18 mouse cellular contexts compared by ENCODE assay signal in genomic region chr17:56330345-56330744, GRCm38 (mm10). TPM values are rescaled to one million over a fixed set of nuclear protein-coding genes. Genes with fewer than 3 reads are reported as not detected.
DNase-seq lines count a peak whose midpoint lies in the region; ATAC-seq and TF ChIP-seq lines count a peak whose summit lies in the region.
"Had no signal": no experiment of that assay in that cellular context is flagged by ENCODE, and none has a peak within 500 bp of the region (broad histone marks: within the 10 kb centered on the region; RNA-seq: fewer than 3 reads in every experiment).

No protein-coding gene starts in this region.

- H3K79me2 ChIP-seq in myocyte (ENCODE audit: control insufficient read depth, insufficient read depth), result peaks cover 58% of the 10 kb centered on the region

- no peak overlapping the region for H3K27ac ChIP-seq in intestine, postnatal 0 days (ENCODE audit: low read depth, low read length)
- no peak overlapping the region for H3K27ac ChIP-seq in intestine, embryonic 16.5 days (ENCODE audit: low read length)
- H3K27ac ChIP-seq in forebrain, postnatal 0 days (ENCODE audit: low read depth, low read length), result no peak overlapping the region
- H3K27ac ChIP-seq: heart, embryonic 10.5 days had no signal

- no peak overlapping the region for H3K4me3 ChIP-seq in intestine, postnatal 0 days (ENCODE audit: low read depth, low read length)
- no peak overlapping the region for H3K4me3 ChIP-seq in intestine, embryonic 16.5 days (ENCODE audit: low read length)
- no peak overlapping the region for H3K4me3 ChIP-seq in myocyte
- no peak overlapping the region for H3K4me3 ChIP-seq in forebrain, postnatal 0 days (ENCODE audit: low read depth, low read length)
- H3K4me3 ChIP-seq: heart, embryonic 10.5 days had no signal

- no peaks in the 10 kb centered on the region for H3K27me3 ChIP-seq in intestine, postnatal 0 days (replicated peaks; ENCODE audit: control insufficient read depth, insufficient read depth, low read length)
- H3K27me3 ChIP-seq in intestine, embryonic 16.5 days (replicated peaks; ENCODE audit: control insufficient read depth, insufficient read depth, low read length), result no peaks in the 10 kb centered on the region
- H3K27me3 ChIP-seq in myocyte (ENCODE audit: control insufficient read depth, insufficient read depth, insufficient read length), result no peaks in the 10 kb centered on the region
- no peaks in the 10 kb centered on the region for H3K27me3 ChIP-seq in forebrain, postnatal 0 days (ENCODE audit: insufficient read depth, low read length)

- peaks cover 6% of the 10 kb centered on the region; the same call in 1 of the 2 replicates for H3K4me1 ChIP-seq in intestine, postnatal 0 days (replicated peaks; ENCODE audit: control insufficient read depth, insufficient read depth, low read length)
- peaks cover 29% of the 10 kb centered on the region for H3K4me1 ChIP-seq in intestine, embryonic 16.5 days (ENCODE audit: control insufficient read depth, insufficient read depth, low read length)
- peaks cover 16% of the 10 kb centered on the region for H3K4me1 ChIP-seq in forebrain, postnatal 0 days (ENCODE audit: insufficient read depth)

- no peaks in the 10 kb centered on the region for H3K36me3 ChIP-seq in intestine, postnatal 0 days (ENCODE audit: control insufficient read depth, insufficient read depth)
- no peaks in the 10 kb centered on the region for H3K36me3 ChIP-seq in intestine, embryonic 16.5 days (ENCODE audit: control insufficient read depth, insufficient read depth, low read length)
- no peaks in the 10 kb centered on the region for H3K36me3 ChIP-seq in myocyte (ENCODE audit: control insufficient read depth, insufficient read depth)
- no peaks in the 10 kb centered on the region for H3K36me3 ChIP-seq in forebrain, postnatal 0 days (ENCODE audit: insufficient read depth)

- no peak overlapping the region for H3ac ChIP-seq in myocyte (ENCODE audit: control insufficient read depth, insufficient read length)

- no peaks in the 10 kb centered on the region for H3K9me3 ChIP-seq in intestine, postnatal 0 days (ENCODE audit: control insufficient read depth)
- H3K9me3 ChIP-seq in intestine, embryonic 16.5 days (ENCODE audit: control insufficient read depth, low read length), result no peaks in the 10 kb centered on the region
- no peaks in the 10 kb centered on the region for H3K9me3 ChIP-seq in forebrain, postnatal 0 days (ENCODE audit: low read length)
- H3K9me3 ChIP-seq: heart, embryonic 10.5 days had no signal

- WGBS in intestine, postnatal 0 days, result 62% methylated on average over 3 of the region's 3 CpGs
- 67% methylated on average over 3 of the region's 3 CpGs for WGBS in intestine, embryonic 16.5 days
- 85% methylated on average over 3 of the region's 3 CpGs for WGBS in forebrain, postnatal 0 days

- peak; percentile 22 for DNase-seq in A20 (ENCODE audit: low read depth, low spot score)
- no peak for DNase-seq in spleen, postnatal 10 days (ENCODE audit: low spot score in 2 of 2)
- no peak for DNase-seq in forebrain, postnatal 0 days
- DNase-seq in adrenal gland, postnatal 25 days, result no peak
- DNase-seq: adrenal gland, adult 2 months; cerebellum, postnatal 14 days; right cerebral cortex, adult 18-20 months had no signal

- TF ChIP-seq POLR2A in myocyte (IDR thresholded peaks at IDR 0.05; ENCODE audit: insufficient read length, low read depth), result no peak

- peak; percentile 29 for TF ChIP-seq CTCF in intestine, postnatal 0 days (IDR thresholded peaks at IDR 0.05; ENCODE audit: low read depth)
- TF ChIP-seq CTCF in forebrain, postnatal 0 days (IDR thresholded peaks at IDR 0.05; ENCODE audit: low read depth), result no peak

- no peak for ATAC-seq in intestine, postnatal 0 days
- no peak for ATAC-seq in intestine, embryonic 16.5 days
- peak; percentile 21 for ATAC-seq in CD4-positive, CD25-positive, alpha-beta regulatory T cell, adult 4 months
- ATAC-seq in forebrain, postnatal 0 days, result no peak

- no peak overlapping the region for H3K4me2 ChIP-seq in intestine, postnatal 0 days (replicated peaks; ENCODE audit: low read depth)
- H3K4me2 ChIP-seq in intestine, embryonic 16.5 days (ENCODE audit: low read depth, low read length), result no peak overlapping the region
- peak overlapping the region; percentile 3 for H3K4me2 ChIP-seq in myocyte (ENCODE audit: low read depth)
- no peak overlapping the region for H3K4me2 ChIP-seq in forebrain, postnatal 0 days (ENCODE audit: low read depth)

- H3K9ac ChIP-seq in intestine, postnatal 0 days (ENCODE audit: low read depth, low read length), result no peak overlapping the region
- H3K9ac ChIP-seq in intestine, embryonic 16.5 days (ENCODE audit: low read depth, low read length), result no peak overlapping the region
- H3K9ac ChIP-seq in forebrain, postnatal 0 days, result no peak overlapping the region

TF ChIP-seq in myocyte, 11 proteins besides CTCF, POLR2A, EP300 and RAD21:
- TF ChIP-seq CEBPB (IDR thresholded peaks at IDR 0.05; ENCODE audit: insufficient read depth, poor library complexity, severe bottlenecking) (no peak), MYOG (IDR thresholded peaks at IDR 0.05; ENCODE audit: control insufficient read depth in 1 of 3, insufficient read depth in 1 of 3, insufficient read length in 2 of 3, low read depth in 2 of 3) (no peak), POLR2AphosphoS2 (IDR thresholded peaks at IDR 0.05; ENCODE audit: insufficient read length, low read depth) (no peak), TCF3 (IDR thresholded peaks at IDR 0.05; ENCODE audit: insufficient read length, low read depth) (no peak), REST (IDR thresholded peaks at IDR 0.05; ENCODE audit: insufficient read depth, insufficient read length) (no peak), USF1 (IDR thresholded peaks at IDR 0.05; ENCODE audit: low read depth) (no peak), TCF12 (IDR thresholded peaks at IDR 0.05; ENCODE audit: insufficient read depth, poor library complexity, severe bottlenecking) (no peak), E2F4 (IDR thresholded peaks at IDR 0.05; ENCODE audit: insufficient read depth) (no peak), SRF (IDR thresholded peaks at IDR 0.05; ENCODE audit: control insufficient read depth, insufficient read length, low read depth) (no peak), MYOD1 (IDR thresholded peaks at IDR 0.05; ENCODE audit: control insufficient read depth in 1 of 3, insufficient read length in 2 of 3, low read depth in 2 of 3) (no peak)

RNA-seq across cellular contexts. Expression of gene Kdm4b, which starts 4.5 kb away (rescaled TPM):
- 8.1 TPM in 2 replicates for polyA plus RNA-seq in intestine, postnatal 0 days (2015; fragmentation: Nextera tagmentation; extraction: Ambion mirVana)
- polyA plus RNA-seq in intestine, embryonic 16.5 days (2015; fragmentation: Nextera tagmentation; extraction: Ambion mirVana), result 21.3 and 22.5 TPM in 2 replicates
- 1 to 10 TPM; 5.3 to 7.0 TPM for polyA plus RNA-seq in CD4-positive, CD25-positive, alpha-beta regulatory T cell, adult 4 months (2017; shearing (Covaris generic))
- polyA plus RNA-seq in myocyte (2012; fragmentation: generic; extraction: Trizol), result 31.3 TPM
- total RNA-seq in forebrain, postnatal 0 days (2014; rRNA removed), result 107 and 133 TPM in 2 replicates
- polyA plus RNA-seq in forebrain, postnatal 0 days (2015; fragmentation: Nextera tagmentation; extraction: Ambion mirVana), result 46.8 and 53.2 TPM in 2 replicates
- 38.1 and 52.4 TPM in 2 replicates for total RNA-seq in adrenal gland, postnatal 25 days (2021)

RNA-seq across cellular contexts. Expression of gene Uhrf1, which starts 27.2 kb away (rescaled TPM):
- 22.5 and 23.5 TPM in 2 replicates for polyA plus RNA-seq in intestine, postnatal 0 days (2015; fragmentation: Nextera tagmentation; extraction: Ambion mirVana)
- polyA plus RNA-seq in intestine, embryonic 16.5 days (2015; fragmentation: Nextera tagmentation; extraction: Ambion mirVana), result 103 and 114 TPM in 2 replicates
- polyA plus RNA-seq in CD4-positive, CD25-positive, alpha-beta regulatory T cell, adult 4 months (2017; shearing (Covaris generic)), result 10 to 100 TPM in 1 of 2 experiments, 1 to 10 TPM in 1; 8.5 to 28.4 TPM
- 18.4 TPM for polyA plus RNA-seq in myocyte (2012; fragmentation: generic; extraction: Trizol)
- total RNA-seq in forebrain, postnatal 0 days (2014; rRNA removed), result 7.4 and 11.6 TPM in 2 replicates
- polyA plus RNA-seq in forebrain, postnatal 0 days (2015; fragmentation: Nextera tagmentation; extraction: Ambion mirVana), result 8.9 and 9.9 TPM in 2 replicates
- total RNA-seq in adrenal gland, postnatal 25 days (2021), result 14.1 and 14.8 TPM in 2 replicates

RNA-seq across cellular contexts. Expression of gene Arrdc5, which starts 30.3 kb away (rescaled TPM):
- polyA plus RNA-seq in intestine, postnatal 0 days (2015; fragmentation: Nextera tagmentation; extraction: Ambion mirVana), result not detected in 2 replicates
- not detected in 2 replicates for polyA plus RNA-seq in intestine, embryonic 16.5 days (2015; fragmentation: Nextera tagmentation; extraction: Ambion mirVana)
- not detected for polyA plus RNA-seq in CD4-positive, CD25-positive, alpha-beta regulatory T cell, adult 4 months (2017; shearing (Covaris generic))
- not detected for polyA plus RNA-seq in myocyte (2012; fragmentation: generic; extraction: Trizol)
- total RNA-seq in forebrain, postnatal 0 days (2014; rRNA removed), result not detected in 2 replicates
- polyA plus RNA-seq in forebrain, postnatal 0 days (2015; fragmentation: Nextera tagmentation; extraction: Ambion mirVana), result not detected in 2 replicates
- not detected in 2 replicates for total RNA-seq in adrenal gland, postnatal 25 days (2021)
- total RNA-seq: adrenal gland, adult 2 months; left cerebral cortex, postnatal 14 days; MEL had no signal
- polyA plus RNA-seq: adrenal gland, adult 2 months; embryonic facial prominence, embryonic 14.5 days; heart, embryonic 10.5 days; intestine, embryonic 14.5 days; large intestine, adult 2 months; liver, embryonic 16.5 days had no signal

RNA-seq across cellular contexts. Expression of gene Plin3, which starts 37.7 kb away (rescaled TPM):
- polyA plus RNA-seq in intestine, postnatal 0 days (2015; fragmentation: Nextera tagmentation; extraction: Ambion mirVana), result 521 and 545 TPM in 2 replicates
- polyA plus RNA-seq in intestine, embryonic 16.5 days (2015; fragmentation: Nextera tagmentation; extraction: Ambion mirVana), result 287 and 364 TPM in 2 replicates
- 10 to 100 TPM; 31.8 to 32.1 TPM for polyA plus RNA-seq in CD4-positive, CD25-positive, alpha-beta regulatory T cell, adult 4 months (2017; shearing (Covaris generic))
- polyA plus RNA-seq in myocyte (2012; fragmentation: generic; extraction: Trizol), result 44.8 TPM
- total RNA-seq in forebrain, postnatal 0 days (2014; rRNA removed), result 8.1 and 8.5 TPM in 2 replicates
- polyA plus RNA-seq in forebrain, postnatal 0 days (2015; fragmentation: Nextera tagmentation; extraction: Ambion mirVana), result 12.4 and 13.9 TPM in 2 replicates
- total RNA-seq in adrenal gland, postnatal 25 days (2021), result 59.7 and 102 TPM in 2 replicates

RNA-seq across cellular contexts. Expression of gene Ticam1, which starts 53.8 kb away (rescaled TPM):
- 15.8 and 16.0 TPM in 2 replicates for polyA plus RNA-seq in intestine, postnatal 0 days (2015; fragmentation: Nextera tagmentation; extraction: Ambion mirVana)
- 16.4 and 19.4 TPM in 2 replicates for polyA plus RNA-seq in intestine, embryonic 16.5 days (2015; fragmentation: Nextera tagmentation; extraction: Ambion mirVana)
- polyA plus RNA-seq in CD4-positive, CD25-positive, alpha-beta regulatory T cell, adult 4 months (2017; shearing (Covaris generic)), result 10 to 100 TPM in 1 of 2 experiments, 1 to 10 TPM in 1; 8.9 to 11.6 TPM
- polyA plus RNA-seq in myocyte (2012; fragmentation: generic; extraction: Trizol), result 9.1 TPM
- total RNA-seq in forebrain, postnatal 0 days (2014; rRNA removed), result 1.9 and 2.5 TPM in 2 replicates
- 1.2 and 1.5 TPM in 2 replicates for polyA plus RNA-seq in forebrain, postnatal 0 days (2015; fragmentation: Nextera tagmentation; extraction: Ambion mirVana)
- 25.1 and 28.8 TPM in 2 replicates for total RNA-seq in adrenal gland, postnatal 25 days (2021)
